Mouse (Mus musculus): ENCODE results near the gene Col25a1. TPM values are rescaled to one million over a fixed set of nuclear protein-coding genes. Genes with fewer than 3 reads are reported as not detected.
A peak's percentile ranks its signal among the peaks of the same experiment; 100 is the strongest.

Gene Col25a1
- polyA plus RNA-seq, 1 experiment from 2014 or later: 4.2 TPM

DNA sequence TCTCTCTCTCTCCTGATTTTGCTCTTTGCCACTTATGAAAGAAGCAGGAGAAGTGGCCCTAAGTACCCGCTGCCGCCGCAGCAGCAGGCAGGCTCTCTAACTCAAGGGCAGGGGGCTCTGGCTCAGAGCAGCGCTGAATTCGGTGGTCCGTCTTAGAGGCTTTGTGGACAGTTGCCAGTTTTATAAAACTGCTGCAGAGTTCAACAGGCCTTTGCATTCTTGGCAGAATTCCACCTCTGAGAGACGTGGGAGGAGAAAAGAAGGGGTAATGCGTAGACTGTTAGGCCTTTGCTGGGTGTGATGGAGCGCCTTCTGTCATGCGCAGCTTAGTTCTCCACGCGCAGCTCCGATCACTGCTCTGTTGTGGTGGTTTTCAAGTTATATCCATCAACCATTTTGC is 206.6 kb downstream of the Col25a1 start:
- peak; percentile 76; the same call in 1 of the 2 replicates for ATAC-seq (ENCODE audit: low FRiP score)
- no peak overlapping the region for H3K27ac ChIP-seq
- H3K9ac ChIP-seq: no peak overlapping the region
- peak overlapping the region; percentile 19 for H3K4me2 ChIP-seq
- H3K4me3 ChIP-seq (replicated peaks): no peak overlapping the region; the same call in 1 of the 2 replicates
- 39% methylated on average over 13 of the region's 13 CpGs for WGBS
- peaks cover 5% of the 10 kb centered on the region for H3K4me1 ChIP-seq
- no peaks in the 10 kb centered on the region for H3K9me3 ChIP-seq
- no peaks in the 10 kb centered on the region for H3K27me3 ChIP-seq
- H3K36me3 ChIP-seq (replicated peaks): no peaks in the 10 kb centered on the region

DNA sequence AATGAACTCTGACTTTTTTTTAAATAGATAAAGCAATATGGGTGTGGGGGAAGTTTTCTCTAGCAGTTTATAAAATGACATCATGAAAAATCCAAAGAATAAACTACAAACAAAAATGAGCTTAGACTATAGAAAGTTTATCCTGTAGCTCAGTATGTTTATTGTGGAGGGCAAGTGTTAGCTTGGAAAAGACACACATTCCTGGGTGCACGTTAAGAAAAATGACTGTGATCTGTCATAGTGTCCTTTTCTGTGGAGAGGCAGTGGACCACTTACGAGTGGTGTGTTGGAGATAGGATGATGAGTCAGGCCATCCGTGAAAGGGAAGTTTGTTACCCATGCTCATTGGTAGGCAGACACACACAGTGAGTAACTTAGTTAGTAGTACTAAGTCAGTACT is 207.1 kb downstream of the Col25a1 start:
- no peak overlapping the region for H3K27ac ChIP-seq
- no peaks in the 10 kb centered on the region for H3K9me3 ChIP-seq
- 85% methylated on average over 3 of the region's 3 CpGs for WGBS
- no peak for ATAC-seq (ENCODE audit: low FRiP score)
- no peak overlapping the region for H3K4me2 ChIP-seq
- H3K4me3 ChIP-seq (replicated peaks): no peak overlapping the region
- no peak overlapping the region for H3K9ac ChIP-seq
- no peaks in the 10 kb centered on the region for H3K36me3 ChIP-seq (replicated peaks)
- no peaks in the 10 kb centered on the region for H3K27me3 ChIP-seq
- H3K4me1 ChIP-seq: peaks cover 5% of the 10 kb centered on the region

DNA sequence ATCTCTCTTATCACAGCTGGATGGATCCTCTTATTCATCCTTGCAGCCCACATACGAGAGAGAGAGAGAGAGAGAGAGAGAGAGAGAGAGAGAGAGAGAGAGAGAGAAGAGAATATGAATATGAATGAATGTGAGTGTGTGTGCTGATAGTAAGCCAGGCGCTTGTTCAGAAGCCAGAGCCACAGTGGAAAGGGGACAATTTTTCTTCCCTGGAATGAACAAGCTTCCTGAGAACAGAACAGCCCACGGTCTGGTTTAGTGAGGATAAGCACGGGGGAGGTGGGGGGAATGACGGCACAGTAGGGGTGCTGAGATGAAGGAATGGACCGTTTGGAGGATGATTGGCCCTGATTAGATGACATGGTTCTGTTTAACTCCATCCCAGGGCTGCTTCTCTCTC is 218.9 kb downstream of the Col25a1 start:
- Histone ChIP-seq H3K4me1 (no peaks in the 10 kb centered on the region), H3K9ac (no peak overlapping the region), H3K27me3 (no peaks in the 10 kb centered on the region), H3K4me3 (replicated peaks) (no peak overlapping the region), H3K27ac (no peak overlapping the region), H3K4me2 (no peak overlapping the region), H3K36me3 (replicated peaks) (no peaks in the 10 kb centered on the region), H3K9me3 (no peaks in the 10 kb centered on the region)
- no peak for ATAC-seq (ENCODE audit: low FRiP score)
- 74% methylated on average over 6 of the region's 6 CpGs for WGBS

GRCm38 (mm10) chr3:130354399-130355039 is 223.2 kb downstream of the Col25a1 start:
- H3K27me3 ChIP-seq: no peaks in the 10 kb centered on the region
- no peaks in the 10 kb centered on the region for H3K4me1 ChIP-seq
- H3K4me3 ChIP-seq (replicated peaks): no peak overlapping the region
- no peak overlapping the region for H3K9ac ChIP-seq
- H3K27ac ChIP-seq: no peak overlapping the region
- no peaks in the 10 kb centered on the region for H3K36me3 ChIP-seq (replicated peaks)
- no peak for ATAC-seq (ENCODE audit: low FRiP score)
- no peak overlapping the region for H3K4me2 ChIP-seq
- 89% methylated on average over 4 of the region's 4 CpGs for WGBS
- no peaks in the 10 kb centered on the region for H3K9me3 ChIP-seq

GRCm38 (mm10) chr3:130356575-130357173 is 225.4 kb downstream of the Col25a1 start:
- Histone ChIP-seq H3K4me3 (replicated peaks) (no peak overlapping the region), H3K9me3 (no peaks in the 10 kb centered on the region), H3K4me2 (no peak overlapping the region), H3K27me3 (0 out of 2 replicates have a peak, but pooled peaks cover 3% of the 10 kb centered on the region), H3K27ac (no peak overlapping the region), H3K4me1 (0 out of 2 replicates have a peak, but pooled peaks cover 6% of the 10 kb centered on the region), H3K36me3 (replicated peaks) (no peaks in the 10 kb centered on the region), H3K9ac (no peak overlapping the region)
- WGBS: 71% methylated on average over 15 of the region's 15 CpGs
- no peak for ATAC-seq (ENCODE audit: low FRiP score)

GRCm38 (mm10) chr3:130360813-130361212 is 229.5 kb downstream of the Col25a1 start:
- no peak overlapping the region for H3K27ac ChIP-seq
- H3K4me3 ChIP-seq (replicated peaks): no peak overlapping the region
- H3K4me2 ChIP-seq: no peak overlapping the region
- H3K9ac ChIP-seq: no peak overlapping the region
- H3K4me1 ChIP-seq: 0 out of 2 replicates have a peak, but pooled peaks cover 6% of the 10 kb centered on the region
- 0 out of 2 replicates have a peak, but pooled peaks cover 3% of the 10 kb centered on the region for H3K27me3 ChIP-seq
- ATAC-seq (ENCODE audit: low FRiP score): no peak
- H3K36me3 ChIP-seq (replicated peaks): no peaks in the 10 kb centered on the region
- 82% methylated on average over 7 of the region's 7 CpGs for WGBS
- H3K9me3 ChIP-seq: no peaks in the 10 kb centered on the region

DNA sequence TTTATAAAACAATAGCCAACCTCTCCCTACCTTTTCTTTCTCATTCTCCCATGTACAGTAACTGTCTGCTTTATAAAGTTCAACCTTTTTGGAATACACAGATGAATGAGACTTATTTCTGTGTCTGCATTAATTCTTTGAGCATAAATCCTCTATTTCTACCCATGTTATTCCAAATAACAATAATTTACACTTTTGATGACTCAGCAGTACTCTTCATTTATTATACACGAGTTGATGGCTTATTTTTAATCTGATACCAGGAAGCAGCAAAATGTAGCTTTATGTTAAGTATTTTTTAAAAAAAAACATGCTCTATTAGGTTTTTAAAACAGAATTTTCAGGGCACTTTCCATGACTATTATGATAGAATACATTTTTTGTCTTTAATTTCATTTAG is 230.6 kb downstream of the Col25a1 start:
- no peak for ATAC-seq (ENCODE audit: low FRiP score)
- 69% methylated on average over 1 of the region's 1 CpGs for WGBS
- Histone ChIP-seq H3K9me3 (no peaks in the 10 kb centered on the region), H3K9ac (no peak overlapping the region), H3K27ac (no peak overlapping the region), H3K36me3 (replicated peaks) (no peaks in the 10 kb centered on the region), H3K27me3 (0 out of 2 replicates have a peak, but pooled peaks cover 3% of the 10 kb centered on the region), H3K4me1 (0 out of 2 replicates have a peak, but pooled peaks cover 6% of the 10 kb centered on the region), H3K4me2 (no peak overlapping the region), H3K4me3 (replicated peaks) (no peak overlapping the region)

GRCm38 (mm10) chr3:130362797-130363367 is 231.6 kb downstream of the Col25a1 start:
- no peak overlapping the region for H3K27ac ChIP-seq
- H3K4me1 ChIP-seq: 0 out of 2 replicates have a peak, but pooled peaks cover 6% of the 10 kb centered on the region
- H3K27me3 ChIP-seq: 0 out of 2 replicates have a peak, but pooled peaks cover 3% of the 10 kb centered on the region
- H3K4me3 ChIP-seq (replicated peaks): no peak overlapping the region
- WGBS: 82% methylated on average over 7 of the region's 7 CpGs
- H3K9ac ChIP-seq: no peak overlapping the region
- H3K4me2 ChIP-seq: no peak overlapping the region
- ATAC-seq (ENCODE audit: low FRiP score): no peak
- H3K9me3 ChIP-seq: no peaks in the 10 kb centered on the region
- H3K36me3 ChIP-seq (replicated peaks): no peaks in the 10 kb centered on the region

- no peaks in the 10 kb centered on the region for H3K9me3 ChIP-seq
- H3K4me1 ChIP-seq: peaks cover 6% of the 10 kb centered on the region; the same call in 1 of the 2 replicates
- no peak overlapping the region for H3K27ac ChIP-seq
- no peak for ATAC-seq (ENCODE audit: low FRiP score)
- H3K9ac ChIP-seq: no peak overlapping the region
- no peaks in the 10 kb centered on the region for H3K27me3 ChIP-seq
- 67% methylated on average over 8 of the region's 8 CpGs for WGBS
- H3K36me3 ChIP-seq (replicated peaks): no peaks in the 10 kb centered on the region
- no peak overlapping the region for H3K4me3 ChIP-seq (replicated peaks)
- no peak overlapping the region for H3K4me2 ChIP-seq
These were observed 235.8 kb downstream of the Col25a1 start for GRCm38 (mm10) chr3:130366917-130367610.

DNA sequence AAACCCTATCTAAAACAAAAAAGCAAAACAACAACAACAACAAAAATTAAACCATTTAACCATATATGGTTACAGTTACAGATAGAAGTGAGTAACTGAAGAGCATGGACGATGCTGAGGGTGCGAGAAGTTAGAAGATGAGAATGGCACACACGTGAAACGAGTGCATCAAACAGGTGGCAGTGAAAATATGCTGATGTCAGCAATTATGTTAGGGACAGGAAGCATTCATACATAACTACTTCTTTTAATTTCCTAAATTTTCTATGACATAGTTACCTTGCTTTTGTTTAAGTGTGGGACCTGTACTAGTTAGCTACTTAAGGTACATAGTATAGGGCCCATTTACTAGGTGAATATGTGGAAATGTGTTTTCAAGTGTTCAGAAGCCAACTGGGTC is 237.1 kb downstream of the Col25a1 start:
- ATAC-seq (ENCODE audit: low FRiP score): no peak
- Histone ChIP-seq H3K4me1 (peaks cover 6% of the 10 kb centered on the region; the same call in 1 of the 2 replicates), H3K9me3 (no peaks in the 10 kb centered on the region), H3K4me3 (replicated peaks) (no peak overlapping the region), H3K4me2 (no peak overlapping the region), H3K27ac (no peak overlapping the region), H3K36me3 (replicated peaks) (no peaks in the 10 kb centered on the region), H3K27me3 (no peaks in the 10 kb centered on the region), H3K9ac (no peak overlapping the region)
- 93% methylated on average over 4 of the region's 4 CpGs for WGBS

DNA sequence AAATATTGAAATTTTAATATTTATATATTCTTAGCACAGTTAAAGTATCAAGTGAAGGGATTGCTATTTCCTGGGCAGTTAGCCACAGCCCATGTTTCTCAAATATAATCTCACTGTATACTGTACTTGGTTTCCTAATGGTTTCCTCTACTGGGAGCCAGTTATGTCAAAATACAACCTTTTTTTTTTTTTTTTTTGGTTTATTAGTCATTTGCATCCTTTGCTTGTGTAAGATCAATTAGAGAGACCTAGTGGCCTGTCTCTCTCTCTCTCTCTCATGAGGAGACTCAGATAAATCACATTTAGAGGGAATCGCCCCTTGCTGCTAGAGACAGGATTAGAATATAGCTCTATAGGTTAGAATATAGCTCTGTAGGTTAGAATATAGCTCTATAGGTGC is 237.8 kb downstream of the Col25a1 start:
- H3K4me1 ChIP-seq: peaks cover 6% of the 10 kb centered on the region; the same call in 1 of the 2 replicates
- H3K27me3 ChIP-seq: no peaks in the 10 kb centered on the region
- H3K9ac ChIP-seq: no peak overlapping the region
- ATAC-seq (ENCODE audit: low FRiP score): no peak
- H3K4me2 ChIP-seq: no peak overlapping the region
- H3K9me3 ChIP-seq: no peaks in the 10 kb centered on the region
- H3K4me3 ChIP-seq (replicated peaks): no peak overlapping the region
- no peak overlapping the region for H3K27ac ChIP-seq
- WGBS: 80% methylated on average over 1 of the region's 1 CpGs
- H3K36me3 ChIP-seq (replicated peaks): no peaks in the 10 kb centered on the region

GRCm38 (mm10) chr3:130370167-130370566 is 238.9 kb downstream of the Col25a1 start:
- 51% methylated on average over 5 of the region's 5 CpGs for WGBS
- no peak overlapping the region for H3K4me3 ChIP-seq (replicated peaks)
- H3K36me3 ChIP-seq (replicated peaks): no peaks in the 10 kb centered on the region
- peaks cover 6% of the 10 kb centered on the region; the same call in 1 of the 2 replicates for H3K4me1 ChIP-seq
- H3K9ac ChIP-seq: no peak overlapping the region
- no peaks in the 10 kb centered on the region for H3K27me3 ChIP-seq
- H3K4me2 ChIP-seq: no peak overlapping the region
- H3K9me3 ChIP-seq: no peaks in the 10 kb centered on the region
- H3K27ac ChIP-seq: no peak overlapping the region
- no peak for ATAC-seq (ENCODE audit: low FRiP score)
